Mouse (Mus musculus): ENCODE data around the gene Nckap5.

GRCm38 (mm10) chr1:126652085-126652484, 178.5 kb downstream of the Nckap5 start:
- TF ChIP-seq CTCF (conservative IDR thresholded peaks at IDR 0.05; ENCODE audit: insufficient read depth, insufficient read length, low read depth, low read length) (no peak), POLR2A (IDR thresholded peaks at IDR 0.05; ENCODE audit: low read depth, low read length) (no peak)
